Mouse (Mus musculus) left cerebral cortex, postnatal 36 days (tissue): ENCODE results near the gene Atp13a2. TPM values are rescaled to one million over a fixed set of nuclear protein-coding genes. Genes with fewer than 3 reads are reported as not detected.

Experiments
- DNase-seq, 2 experiments: peaks; one replicate each; pipeline ENCODE4 v3.0.0; 2021 to 2022; ENCODE audit warnings: low spot score in 2 of 2, mixed read lengths in 1 of 2
- intact Hi-C: fragments of 180-260 bp; cut with DNase I; formaldehyde crosslinking; loops from one replicate; pipeline ENCODE4 v1.15.1; 2025
- total RNA-seq, 2 experiments: library from RNA; stranded (reverse); gene quantifications; 2 replicates each; pipeline ENCODE4 v1.2.3; 2021

Gene Atp13a2
- total RNA-seq = 100 to 1,000 TPM; 162 to 171 TPM

DNA sequence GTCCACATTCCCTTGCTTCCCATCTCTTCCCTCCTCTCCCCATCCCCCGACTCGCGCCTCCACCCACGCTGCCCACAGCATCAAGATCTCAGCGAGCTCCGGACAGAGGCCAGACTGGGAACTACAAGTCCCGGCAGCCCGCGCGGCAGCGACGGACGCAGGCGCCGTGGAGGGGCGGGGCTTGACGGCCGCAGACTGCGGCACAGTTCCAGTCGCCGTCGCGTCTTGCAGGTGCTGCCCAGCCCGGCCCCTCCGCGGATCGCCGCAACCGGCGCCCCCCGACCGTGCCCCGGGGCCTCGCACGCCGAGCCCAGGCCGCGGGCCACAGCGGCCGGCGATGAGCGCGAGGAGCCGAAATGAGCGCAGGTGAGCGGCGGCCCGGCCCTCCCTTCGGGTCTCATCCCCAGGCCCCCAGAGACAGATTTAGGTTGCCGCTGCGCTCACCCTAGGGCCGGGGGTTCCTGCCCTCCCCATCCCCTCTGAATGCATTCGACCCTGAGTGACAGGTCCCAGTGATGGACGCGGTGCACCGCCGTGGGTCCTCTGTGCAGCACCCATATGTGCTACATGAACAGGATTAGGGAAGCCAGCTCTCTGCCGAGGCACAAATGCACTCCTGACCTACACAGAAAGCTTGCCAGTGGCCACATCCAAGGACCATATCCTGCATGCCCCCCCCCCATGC lies at the start of gene Atp13a2:
Gene Atp13a2, plus strand, starts transcription at position 163 of the 685 bp plus-strand sequence.
- DNase-seq = peak; percentile 94 to 95
- intact Hi-C loops = no loop called here

GRCm38 (mm10) chr4:140944356-140944755 lies 42.3 kb upstream of the Atp13a2 start:
- DNase-seq = no peak
- intact Hi-C loops = no loop called here

- no peak for DNase-seq
- intact Hi-C loops = no loop called here
Measured at GRCm38 (mm10) chr4:140944961-140945442, 41.7 kb upstream of the Atp13a2 start.

- intact Hi-C loops = no loop called here
- DNase-seq = no peak
Measured at GRCm38 (mm10) chr4:140945571-140945970, 41.1 kb upstream of the Atp13a2 start.

DNA sequence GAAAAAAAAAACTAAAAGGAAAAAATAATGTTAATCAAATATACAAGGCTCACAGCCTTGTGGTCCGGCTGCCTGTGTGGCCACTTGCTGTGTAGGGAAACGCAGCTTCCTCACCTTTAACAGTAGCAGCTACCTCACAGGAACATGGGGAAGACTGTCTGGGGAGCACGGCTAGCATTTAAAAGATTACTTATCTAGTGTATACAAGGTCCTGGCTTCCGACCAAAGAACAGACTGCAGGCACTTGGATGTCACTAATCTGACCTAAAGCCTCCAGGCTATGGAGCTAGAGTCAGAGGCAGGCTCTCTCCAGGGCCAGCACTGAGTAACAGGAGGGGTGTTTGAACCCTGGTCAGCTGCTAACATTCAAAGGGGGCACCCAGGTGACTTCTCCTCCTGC lies 40.6 kb upstream of the Atp13a2 start:
- DNase-seq = no peak
- intact Hi-C loops = no loop called here

GRCm38 (mm10) chr4:140946580-140947205 lies 40.0 kb upstream of the Atp13a2 start:
- no peak for DNase-seq
- intact Hi-C loops = no loop called here

DNA sequence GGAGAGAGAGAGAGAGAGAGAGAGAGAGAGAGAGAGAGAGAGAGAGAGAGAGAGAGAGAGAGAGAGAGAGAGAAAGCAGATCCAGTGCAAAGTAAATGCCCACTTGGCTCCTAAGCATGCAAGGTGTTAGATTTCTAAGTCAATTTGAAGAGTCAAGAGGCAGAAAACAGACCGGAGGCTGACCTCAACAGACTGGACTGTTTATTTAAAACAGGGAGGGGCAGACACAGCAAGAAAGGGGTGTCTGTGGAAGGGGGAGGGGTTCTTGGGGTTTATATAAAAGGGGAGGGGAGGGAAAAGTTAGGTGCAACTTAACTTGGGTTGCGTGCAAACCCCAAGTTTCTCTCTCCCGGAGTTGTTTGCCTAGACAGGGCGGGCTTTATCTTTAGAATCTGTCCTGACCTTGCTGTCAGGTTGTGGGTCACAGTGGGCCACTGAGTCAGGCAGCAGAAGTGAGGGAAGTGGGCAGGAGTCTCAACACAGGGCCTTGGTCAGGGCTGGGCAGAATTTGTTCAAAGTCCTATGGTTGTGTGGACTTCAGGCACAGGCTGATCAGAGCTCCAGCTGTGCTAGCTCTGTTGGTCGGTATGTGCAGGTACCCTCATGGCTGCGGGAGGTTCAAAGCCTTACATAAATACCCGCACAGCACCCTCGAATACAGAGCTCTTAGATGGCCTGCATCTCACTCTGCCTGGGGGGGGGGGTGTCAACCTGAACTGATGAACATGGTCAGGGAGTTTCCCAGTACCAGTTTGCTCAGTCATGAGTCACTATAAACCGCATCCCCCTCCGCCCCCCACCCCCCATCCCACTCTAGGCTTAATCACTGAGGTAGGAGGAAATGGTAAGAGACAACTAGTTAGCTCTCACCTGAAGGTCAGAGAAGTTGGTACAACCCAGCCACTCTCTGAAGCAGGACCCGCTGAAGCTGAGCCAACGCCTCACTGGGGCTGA lies 38.9 kb upstream of the Atp13a2 start:
- intact Hi-C loops = no loop called here
- no peak for DNase-seq

DNA sequence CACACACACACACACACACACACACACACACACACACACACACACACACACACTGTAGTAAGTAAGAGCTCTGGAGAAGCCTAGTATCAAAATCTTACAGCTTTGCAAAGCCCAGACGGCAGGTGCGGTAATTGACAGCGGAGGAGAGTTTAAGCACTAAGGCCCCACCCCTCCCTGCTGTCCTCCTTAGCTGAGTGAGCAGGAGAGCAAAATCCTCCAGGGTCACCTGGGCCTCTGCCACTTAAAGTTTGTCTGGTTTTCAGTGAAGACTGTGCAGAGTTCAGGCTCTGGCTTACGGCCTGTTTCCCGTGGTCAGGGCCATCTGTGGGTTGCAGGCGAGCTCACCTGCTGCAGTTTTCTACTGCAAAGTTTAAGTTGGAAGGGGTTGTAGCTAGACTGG lies 38.2 kb upstream of the Atp13a2 start:
- DNase-seq = no peak

DNA sequence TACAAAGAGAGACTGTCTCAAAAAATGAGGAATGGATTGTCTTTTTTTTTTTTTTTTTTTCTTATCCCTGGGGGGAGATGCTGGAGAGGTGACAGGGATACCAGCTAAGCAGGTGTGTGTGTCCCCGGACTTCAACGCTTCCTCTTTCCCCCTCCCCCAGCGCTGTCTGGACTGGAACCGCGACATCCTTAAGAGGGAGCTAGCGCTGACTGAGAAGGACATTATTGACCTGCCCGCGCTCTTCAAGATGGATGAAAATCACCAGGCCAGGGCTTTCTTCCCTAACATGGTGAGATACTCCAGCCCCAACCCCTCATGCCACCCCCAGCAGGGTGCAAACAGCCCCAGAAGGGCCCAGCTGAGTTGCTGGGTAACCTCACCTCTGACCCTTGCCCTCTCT lies 37.6 kb upstream of the Atp13a2 start:
- intact Hi-C loops = no loop called here
- no peak for DNase-seq

More for the DNA sequence above, 38.2 kb upstream of the Atp13a2 start:
- intact Hi-C loops = no loop called here

DNA sequence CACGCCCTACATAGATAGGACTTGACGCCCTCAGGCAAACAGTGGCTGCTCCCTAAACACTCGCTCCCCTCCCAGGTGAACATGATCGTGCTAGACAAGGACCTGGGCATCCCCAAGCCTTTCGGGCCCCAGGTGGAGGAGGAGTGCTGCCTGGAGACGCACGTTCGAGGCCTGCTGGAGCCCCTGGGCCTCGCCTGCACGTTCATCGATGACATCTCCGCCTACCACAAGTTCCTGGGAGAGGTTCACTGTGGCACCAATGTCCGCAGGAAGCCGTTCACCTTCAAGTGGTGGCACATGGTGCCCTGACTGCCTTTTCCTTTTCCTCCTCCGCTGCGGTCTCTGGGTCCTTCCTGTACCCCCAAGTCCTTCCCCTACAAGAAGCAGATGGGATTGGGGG lies 37.1 kb upstream of the Atp13a2 start:
- intact Hi-C loops = no loop called here

DNA sequence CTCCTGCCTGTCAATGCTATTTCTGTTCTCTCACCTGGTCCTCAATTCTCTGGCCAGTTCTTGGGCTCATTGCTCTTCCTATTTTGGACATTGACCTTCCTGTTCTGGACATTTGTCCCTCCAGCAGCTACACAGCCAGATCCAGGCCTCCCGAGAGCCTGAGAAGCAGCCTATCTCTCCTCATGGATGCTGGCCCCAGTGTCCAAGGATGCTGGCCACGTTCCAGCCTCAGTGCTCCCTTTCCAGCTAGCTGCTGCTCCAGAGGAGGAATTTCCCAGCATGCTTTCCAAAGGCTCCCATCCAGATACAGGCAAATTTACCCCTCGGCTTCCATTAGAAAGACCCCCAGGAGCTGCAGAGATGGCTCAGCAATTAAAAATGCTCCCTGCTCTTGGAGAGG lies 36.1 kb upstream of the Atp13a2 start:
- intact Hi-C loops = no loop called here
- no peak for DNase-seq

More for the DNA sequence above, 37.1 kb upstream of the Atp13a2 start:
- DNase-seq = no peak

GRCm38 (mm10) chr4:140951861-140952641 lies 34.6 kb upstream of the Atp13a2 start:
- no peak for DNase-seq
- intact Hi-C loops = no loop called here

- DNase-seq = peak in 1 of 2 experiments; percentile 48
Measured at GRCm38 (mm10) chr4:140957131-140957702, 29.5 kb upstream of the Atp13a2 start.

GRCm38 (mm10) chr4:140957725-140958124 lies 28.9 kb upstream of the Atp13a2 start:
- intact Hi-C loops = loop anchor here (2.0 to 5.0 kb wide), 4 partner anchors 51 to 245 kb away; partner anchors contain the start of gene Padi2
- DNase-seq = peak; percentile 72 to 76

More at GRCm38 (mm10) chr4:140957131-140957702, 29.5 kb upstream of the Atp13a2 start:
- intact Hi-C loops = loop anchor here (2.0 to 5.0 kb wide), 4 partner anchors 50 to 245 kb away; partner anchors contain the start of gene Padi2

DNA sequence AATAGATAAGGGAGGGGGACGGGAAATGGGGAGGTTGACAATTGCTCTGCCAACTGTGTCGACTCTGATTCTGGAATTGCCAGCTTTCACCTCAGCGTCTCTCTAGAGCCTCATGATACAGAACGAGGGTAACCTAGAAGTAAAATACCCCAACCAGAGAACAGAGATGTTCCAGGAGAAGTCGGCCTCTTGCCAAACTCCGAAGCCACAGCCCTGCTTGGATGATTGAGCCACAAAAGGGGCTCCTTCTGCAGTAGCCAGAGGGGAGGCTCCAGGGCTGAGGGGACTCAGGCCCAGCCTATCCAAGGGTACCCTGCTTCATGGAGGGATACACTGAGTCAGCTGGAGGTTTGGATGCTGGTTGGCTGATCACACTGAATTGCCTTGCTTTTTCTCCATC lies 28.4 kb upstream of the Atp13a2 start:
- DNase-seq = no peak
- intact Hi-C loops = loop anchor here (5.0 kb wide), 3 partner anchors 136 to 246 kb away; no protein-coding TSS in a partner anchor

GRCm38 (mm10) chr4:140959128-140959679 lies 27.5 kb upstream of the Atp13a2 start:
- intact Hi-C loops = loop anchor here (5.0 kb wide), 3 partner anchors 137 to 247 kb away; no protein-coding TSS in a partner anchor

GRCm38 (mm10) chr4:140959715-140960479 lies 26.8 kb upstream of the Atp13a2 start:
- intact Hi-C loops = loop anchor here (5.0 kb wide), 3 partner anchors 138 to 248 kb away; no protein-coding TSS in a partner anchor
- DNase-seq = no peak

More at GRCm38 (mm10) chr4:140959128-140959679, 27.5 kb upstream of the Atp13a2 start:
- DNase-seq = no peak
